Mouse (Mus musculus): ENCODE results near the gene Tsen15.
A peak's percentile ranks its signal among the peaks of the same experiment; 100 is the strongest.

Tsen15 gene

GRCm38 (mm10) chr1:152386188-152386835 is at the start of gene Tsen15:
Gene Tsen15 (minus strand): TSS chr1:152386688.
- peak; percentile 78 for DNase-seq (ENCODE audit: low read depth, low spot score)

DNA sequence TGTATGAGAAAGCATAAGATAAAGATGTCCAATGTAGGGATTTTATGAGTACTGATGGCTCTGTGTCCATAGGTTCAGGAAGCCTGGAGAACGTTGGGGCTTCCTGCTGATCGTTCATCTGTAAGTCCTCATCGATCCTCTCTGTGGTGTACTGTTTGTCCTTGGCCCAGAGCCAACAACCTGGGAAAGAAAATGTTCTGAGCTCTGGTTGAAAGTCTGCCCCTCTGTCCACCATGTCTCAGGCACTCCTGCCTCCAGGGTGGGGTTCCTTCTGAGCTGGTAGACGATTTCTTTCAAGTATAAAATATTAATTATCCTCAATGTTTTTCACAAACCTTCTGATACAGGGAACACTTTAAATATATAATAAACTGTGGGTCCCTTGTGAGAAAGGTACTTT is 47.7 kb upstream of the Tsen15 start:
- DNase-seq (ENCODE audit: low read depth, low spot score), result no peak

- no peak for DNase-seq (ENCODE audit: low read depth, low spot score)
Measured at GRCm38 (mm10) chr1:152429805-152430204, 43.3 kb upstream of the Tsen15 start.

- no peak for DNase-seq (ENCODE audit: low read depth, low spot score)
Measured at GRCm38 (mm10) chr1:152427912-152428581, 41.6 kb upstream of the Tsen15 start.

- no peak for DNase-seq (ENCODE audit: low read depth, low spot score)
Measured at GRCm38 (mm10) chr1:152423052-152423451, 36.6 kb upstream of the Tsen15 start.

DNA sequence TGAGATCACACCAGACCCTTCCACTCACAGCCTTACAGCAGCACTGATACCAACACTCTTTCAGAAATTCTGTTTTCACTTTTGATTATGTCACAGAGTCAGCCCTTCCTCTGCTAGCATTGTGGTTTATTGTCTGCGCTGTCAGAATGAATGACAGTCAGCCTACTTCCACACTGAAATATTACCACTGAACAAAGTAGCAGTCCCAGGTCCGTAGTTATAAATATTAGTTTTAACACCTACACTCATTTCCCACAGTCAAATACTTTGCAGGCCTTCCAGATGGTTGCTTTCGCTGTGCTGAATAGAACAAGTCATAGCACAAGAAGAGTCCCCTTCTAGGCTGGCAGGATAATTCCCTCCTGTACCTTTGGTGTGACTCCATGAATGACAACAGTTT is 35.8 kb upstream of the Tsen15 start:
- no peak for DNase-seq (ENCODE audit: low read depth, low spot score)

- DNase-seq (ENCODE audit: low read depth, low spot score), result no peak
Measured at GRCm38 (mm10) chr1:152417602-152418001, 31.1 kb upstream of the Tsen15 start.

DNA sequence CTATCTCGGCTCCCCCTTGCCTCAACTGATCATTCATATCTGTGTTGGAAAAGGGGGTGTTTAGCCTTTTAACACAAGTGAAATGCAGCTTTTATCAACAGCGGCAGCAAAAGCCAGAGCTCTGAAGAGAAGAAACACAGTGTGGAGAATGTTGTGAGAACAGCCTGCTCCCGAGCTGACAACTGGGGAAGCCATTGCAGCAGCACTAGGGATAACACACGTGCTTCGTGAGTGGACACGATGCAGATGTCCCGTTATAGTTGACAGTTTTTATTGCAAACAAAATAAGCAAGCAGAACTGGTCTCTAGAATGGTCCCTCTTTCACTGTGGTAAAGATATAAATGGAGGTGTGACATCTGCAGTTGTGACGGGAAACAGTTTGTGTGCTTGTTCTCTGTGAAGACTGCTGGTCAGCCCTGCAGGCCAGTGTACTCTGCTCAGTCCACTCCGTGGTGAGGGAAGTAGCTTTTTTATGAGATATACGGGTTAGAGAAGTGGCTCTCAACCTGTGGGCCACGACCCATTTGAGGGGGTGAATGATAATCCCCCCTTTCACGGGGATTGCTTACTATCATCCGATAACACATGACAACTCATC is 29.9 kb upstream of the Tsen15 start:
- no peak for DNase-seq (ENCODE audit: low read depth, low spot score)

DNA sequence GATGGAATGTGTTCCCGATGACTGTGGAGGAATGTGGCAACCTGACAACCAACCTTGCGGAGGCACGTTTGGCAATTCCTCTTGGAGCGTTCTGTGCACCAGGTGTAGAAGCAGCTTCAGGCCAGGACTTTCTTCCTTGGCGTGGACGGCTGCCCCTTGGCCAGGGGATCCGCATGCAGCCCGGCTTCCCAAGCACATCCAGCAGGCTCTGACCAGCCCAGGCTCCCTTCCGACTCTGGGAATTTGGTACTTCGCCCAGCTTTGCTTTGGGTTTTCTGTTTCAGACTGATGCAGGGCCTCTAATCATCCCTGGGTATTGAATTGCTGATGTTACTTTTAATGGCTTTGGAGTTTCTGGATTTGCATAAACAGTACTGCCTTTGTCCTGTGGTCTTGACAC is 28.0 kb upstream of the Tsen15 start:
- DNase-seq (ENCODE audit: low read depth, low spot score), result no peak

DNA sequence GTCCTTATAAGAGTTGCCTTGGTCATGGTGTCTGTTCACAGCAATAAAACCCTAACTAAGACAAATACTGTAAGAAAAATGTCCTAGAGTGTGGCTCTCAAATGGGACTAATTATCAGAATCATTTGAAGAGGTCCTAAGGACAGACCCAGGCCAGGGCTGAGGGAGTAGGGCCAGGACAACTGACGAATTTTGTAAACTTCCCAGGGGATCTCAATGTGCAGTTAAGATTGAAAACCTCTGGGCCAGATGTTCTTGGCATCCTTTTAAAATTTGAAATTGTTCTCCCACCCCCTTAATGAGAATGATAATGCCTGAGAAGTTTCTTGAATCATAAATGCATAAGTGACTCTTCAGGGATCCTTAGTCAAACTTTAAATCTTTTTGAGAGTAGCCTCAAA is 27.5 kb upstream of the Tsen15 start:
- no peak for DNase-seq (ENCODE audit: low read depth, low spot score)

- no peak for DNase-seq (ENCODE audit: low read depth, low spot score)
Measured at GRCm38 (mm10) chr1:152413116-152413515, 26.6 kb upstream of the Tsen15 start.

DNA sequence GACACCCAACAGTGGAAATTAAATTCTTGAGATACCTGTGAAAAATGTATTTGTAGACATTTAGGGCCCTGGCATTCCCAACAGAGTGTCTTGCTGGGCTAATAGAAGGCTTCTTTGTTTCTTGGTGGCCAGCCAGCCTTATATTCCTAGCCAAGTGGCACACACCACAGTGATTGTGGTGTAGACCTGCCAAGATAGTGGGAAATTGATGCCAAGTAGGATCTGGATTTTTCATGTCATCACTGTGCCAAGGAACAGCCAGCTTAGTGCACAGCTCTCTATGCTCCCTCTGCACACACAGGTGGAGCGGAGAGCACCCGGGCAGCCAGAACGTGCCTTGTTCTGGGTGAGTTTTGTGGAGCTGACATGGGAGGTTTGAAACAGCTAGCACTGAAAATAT is 24.2 kb upstream of the Tsen15 start:
- DNase-seq (ENCODE audit: low read depth, low spot score), result no peak

DNA sequence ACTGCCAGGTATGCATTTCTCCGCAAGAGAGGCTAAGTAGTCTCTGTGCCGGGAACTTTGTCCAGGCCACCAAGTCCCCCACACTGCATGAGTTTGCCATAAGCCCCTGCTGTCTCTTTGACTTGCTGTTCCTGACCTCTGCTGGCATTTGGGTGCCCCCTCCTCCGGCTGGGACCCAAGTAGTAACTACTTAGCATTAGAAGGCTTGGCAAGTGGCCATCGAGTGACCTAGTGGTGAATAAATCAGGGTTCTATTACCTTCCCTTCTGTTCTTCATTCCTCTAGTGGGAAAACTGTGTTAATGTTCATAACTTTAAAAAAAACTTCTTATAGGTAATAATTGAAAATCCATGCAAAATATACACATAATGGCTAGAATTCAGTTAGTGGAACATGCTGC is 22.9 kb upstream of the Tsen15 start:
- DNase-seq (ENCODE audit: low read depth, low spot score), result no peak

GRCm38 (mm10) chr1:152407021-152407946 is 20.8 kb upstream of the Tsen15 start:
- DNase-seq (ENCODE audit: low read depth, low spot score), result no peak

- no peak for DNase-seq (ENCODE audit: low read depth, low spot score)
Measured at GRCm38 (mm10) chr1:152400556-152401540, 14.4 kb upstream of the Tsen15 start.

DNA sequence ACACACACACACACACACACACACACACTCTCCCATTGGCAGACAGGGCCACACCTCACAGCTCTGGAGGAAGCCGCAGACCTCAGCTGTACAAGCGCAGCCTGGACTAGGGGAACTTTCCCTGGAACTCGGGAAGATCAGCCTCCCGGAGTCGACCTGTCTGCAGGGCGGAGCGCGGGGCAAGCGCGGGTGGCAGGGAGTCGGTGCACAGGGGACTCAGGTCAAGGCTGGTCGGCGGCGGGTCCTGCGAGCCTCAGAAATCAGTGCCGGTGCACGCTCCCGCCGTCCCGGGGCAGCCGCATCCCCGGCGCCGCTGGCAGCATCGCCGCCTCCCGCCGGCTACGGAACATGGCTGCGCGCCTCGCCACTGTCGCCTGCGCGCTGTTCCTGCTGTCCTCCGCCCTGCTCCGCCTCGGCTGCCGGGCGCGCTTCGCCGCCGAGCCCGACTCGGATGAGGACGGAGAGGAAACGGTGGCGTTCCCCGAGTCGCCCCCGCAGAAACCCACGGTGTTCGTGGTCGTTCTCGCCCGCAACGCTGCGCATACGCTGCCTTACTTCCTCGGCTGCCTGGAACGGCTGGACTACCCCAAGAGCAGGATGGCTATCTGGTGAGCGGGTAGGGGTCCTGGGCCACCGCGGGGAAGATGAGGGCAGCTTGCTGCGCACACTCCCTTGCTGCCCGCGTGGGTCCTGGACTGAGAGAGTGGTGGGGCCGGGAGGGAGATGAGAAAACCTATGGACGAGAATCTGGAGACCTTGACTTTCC is 13.5 kb upstream of the Tsen15 start, which contains the start of gene Colgalt2:
Gene Colgalt2 (plus strand): TSS at position 41 of the 766 bp plus-strand sequence.
- DNase-seq (ENCODE audit: low read depth, low spot score), result peak; percentile 23

- no peak for DNase-seq (ENCODE audit: low read depth, low spot score)
Measured at GRCm38 (mm10) chr1:152398708-152399107, 12.2 kb upstream of the Tsen15 start.

DNA sequence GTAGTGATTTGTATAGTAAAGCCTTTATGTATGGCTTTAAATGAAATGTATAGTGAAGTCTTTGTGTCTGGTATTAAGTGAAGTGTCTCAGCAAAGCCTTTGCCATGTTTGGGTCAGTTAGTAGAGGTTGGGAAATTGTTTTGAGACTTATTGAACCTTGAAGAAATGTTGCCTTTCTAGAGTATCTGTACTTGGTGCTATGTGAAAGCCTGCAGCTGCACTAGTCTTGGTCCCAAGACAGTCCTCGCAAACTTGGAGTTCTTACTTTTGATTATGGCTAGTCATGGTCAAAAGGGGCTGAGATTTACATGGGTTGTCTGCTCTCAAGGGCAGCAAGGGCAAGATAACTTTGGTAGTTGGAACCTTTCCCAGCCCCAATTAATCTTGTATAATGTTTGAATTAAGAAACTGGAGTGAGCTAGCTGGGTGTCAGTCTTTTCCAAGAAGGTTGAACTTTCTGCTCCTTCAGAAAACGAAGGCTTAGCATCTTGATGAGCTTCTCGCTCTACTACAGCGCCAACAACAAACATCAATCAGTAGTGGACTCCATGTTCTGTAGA is 8.5 kb upstream of the Tsen15 start:
- no peak for DNase-seq (ENCODE audit: low read depth, low spot score)

- DNase-seq (ENCODE audit: low read depth, low spot score), result no peak
Measured at GRCm38 (mm10) chr1:152394137-152394536, 7.6 kb upstream of the Tsen15 start.

- DNase-seq (ENCODE audit: low read depth, low spot score), result no peak
Measured at GRCm38 (mm10) chr1:152389271-152389670, 2.8 kb upstream of the Tsen15 start.

All from CD4-positive helper T cell, adult 2 months (primary cell).